Mouse (Mus musculus): ENCODE results near the gene Pomgnt2.

DNA sequence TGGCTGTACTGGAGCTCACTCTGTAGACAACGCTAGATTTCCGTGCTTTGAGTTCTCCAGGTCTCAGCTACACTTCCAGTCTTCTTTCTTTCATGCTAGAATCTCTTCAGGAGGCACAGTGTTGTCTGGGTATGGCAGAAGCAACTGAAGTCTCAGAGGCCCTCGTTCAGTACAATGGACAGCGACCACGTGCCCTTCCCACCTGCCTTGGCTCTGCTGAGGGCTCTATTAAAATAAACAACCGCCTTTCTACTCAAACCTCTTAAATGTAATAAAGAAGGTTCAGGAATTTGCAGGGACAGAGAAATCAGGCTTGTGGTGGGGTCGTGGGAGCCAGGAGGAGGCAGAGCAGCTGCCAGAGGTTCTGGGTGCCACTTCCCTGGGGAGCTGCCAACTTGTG lies 9.7 kb upstream of the Pomgnt2 start:
- TF ChIP-seq CTCF (IDR thresholded peaks at IDR 0.05; ENCODE audit: extremely low read depth, insufficient read depth, low read length) = no peak
- no peak for TF ChIP-seq POLR2A (IDR thresholded peaks at IDR 0.05; ENCODE audit: extremely low read depth, insufficient read depth, low read length)
